Mouse (Mus musculus): ENCODE results near the gene Uhrf1bp1.
A peak's percentile ranks its signal among the peaks of the same experiment; 100 is the strongest.

Uhrf1bp1 gene

GRCm38 (mm10) chr17:27839469-27840252, 16.6 kb upstream of the Uhrf1bp1 start:
- peak; percentile 92 for DNase-seq (ENCODE audit: low read depth, low spot score)

- no peak for DNase-seq (ENCODE audit: low read depth, low spot score)
Observed at GRCm38 (mm10) chr17:27848351-27848750, 7.9 kb upstream of the Uhrf1bp1 start.

GRCm38 (mm10) chr17:27851076-27851475, 5.2 kb upstream of the Uhrf1bp1 start:
- DNase-seq (ENCODE audit: low read depth, low spot score) = no peak

- DNase-seq (ENCODE audit: low read depth, low spot score) = no peak
Observed at GRCm38 (mm10) chr17:27856798-27857648, 782 bp downstream of the Uhrf1bp1 start.

- no peak for DNase-seq (ENCODE audit: low read depth, low spot score)
Observed at GRCm38 (mm10) chr17:27857649-27858475, 1.6 kb downstream of the Uhrf1bp1 start.

- DNase-seq (ENCODE audit: low read depth, low spot score) = no peak
Observed at GRCm38 (mm10) chr17:27859131-27859530, 2.9 kb downstream of the Uhrf1bp1 start.

- DNase-seq (ENCODE audit: low read depth, low spot score) = no peak
Observed at GRCm38 (mm10) chr17:27865461-27865860, 9.2 kb downstream of the Uhrf1bp1 start.

- no peak for DNase-seq (ENCODE audit: low read depth, low spot score)
Observed at GRCm38 (mm10) chr17:27866737-27867136, 10.5 kb downstream of the Uhrf1bp1 start.

GRCm38 (mm10) chr17:27871851-27872250, 15.6 kb downstream of the Uhrf1bp1 start:
- no peak for DNase-seq (ENCODE audit: low read depth, low spot score)

GRCm38 (mm10) chr17:27873583-27873982, 17.3 kb downstream of the Uhrf1bp1 start:
- no peak for DNase-seq (ENCODE audit: low read depth, low spot score)

- DNase-seq (ENCODE audit: low read depth, low spot score) = no peak
Observed at GRCm38 (mm10) chr17:27874510-27874909, 18.3 kb downstream of the Uhrf1bp1 start.

- no peak for DNase-seq (ENCODE audit: low read depth, low spot score)
Observed at GRCm38 (mm10) chr17:27881518-27881917, 25.3 kb downstream of the Uhrf1bp1 start.

- DNase-seq (ENCODE audit: low read depth, low spot score) = no peak
Observed at GRCm38 (mm10) chr17:27883129-27883528, 26.9 kb downstream of the Uhrf1bp1 start.

GRCm38 (mm10) chr17:27883994-27884393, 27.8 kb downstream of the Uhrf1bp1 start:
- no peak for DNase-seq (ENCODE audit: low read depth, low spot score)

GRCm38 (mm10) chr17:27886499-27887210, 30.4 kb downstream of the Uhrf1bp1 start:
- DNase-seq (ENCODE audit: low read depth, low spot score) = no peak

- DNase-seq (ENCODE audit: low read depth, low spot score) = peak; percentile 86
Observed at GRCm38 (mm10) chr17:27907512-27908205, 51.4 kb downstream of the Uhrf1bp1 start.

- DNase-seq (ENCODE audit: low read depth, low spot score) = no peak
Observed at GRCm38 (mm10) chr17:27908206-27908887, 52.1 kb downstream of the Uhrf1bp1 start.

- peak; percentile 83 for DNase-seq (ENCODE audit: low read depth, low spot score)
Observed at GRCm38 (mm10) chr17:27908888-27909621, 52.8 kb downstream of the Uhrf1bp1 start, which contains the start of gene Anks1. Anks1 (plus strand) TSS chr17:27909306.
